Mouse (Mus musculus): ENCODE measurements around the gene Sod1. TPM values are rescaled to one million over a fixed set of nuclear protein-coding genes. Genes with fewer than 3 reads are reported as not detected.

The Sod1 gene
- polyA plus RNA-seq, 1 experiment: 1,571 TPM

DNA sequence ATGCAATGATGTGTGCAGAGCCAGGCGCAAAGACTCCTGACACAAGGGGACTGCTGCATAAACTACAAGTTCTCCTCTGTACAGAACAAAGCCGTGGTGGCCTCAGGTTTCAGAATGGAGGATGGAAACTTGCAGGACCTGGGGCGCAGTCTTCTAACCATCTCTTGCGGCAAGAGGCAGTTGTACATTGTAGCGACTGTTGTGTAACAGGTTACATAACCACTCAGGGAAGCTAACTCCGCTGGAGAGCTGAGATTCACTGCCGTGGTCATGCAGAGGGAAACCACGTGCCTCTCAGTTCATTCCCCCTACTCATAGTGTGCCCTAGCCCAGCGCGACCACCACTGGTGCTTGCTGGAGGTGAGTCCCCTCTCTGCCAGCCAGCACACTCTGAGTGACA, 21.4 kb upstream of the Sod1 start:
- Histone ChIP-seq H3K79me3 (ENCODE audit: low read depth) (no peaks in the 10 kb centered on the region), H3K27me3 (ENCODE audit: control insufficient read depth, insufficient read depth, insufficient read length) (no peaks in the 10 kb centered on the region), H3K79me2 (ENCODE audit: control insufficient read depth, insufficient read depth) (no peaks in the 10 kb centered on the region), H3ac (ENCODE audit: control insufficient read depth, insufficient read length, low read depth) (no peak overlapping the region), H3K36me3 (ENCODE audit: control insufficient read depth, insufficient read depth) (no peaks in the 10 kb centered on the region), H3K4me3 (ENCODE audit: insufficient read depth, poor library complexity, severe bottlenecking) (no peak overlapping the region)
- TF ChIP-seq CEBPB (IDR thresholded peaks at IDR 0.05; ENCODE audit: low read depth): no peak
- TF ChIP-seq USF1 (IDR thresholded peaks at IDR 0.05; ENCODE audit: low read depth): no peak
- no peak for TF ChIP-seq MYOD1 (IDR thresholded peaks at IDR 0.05; ENCODE audit: control insufficient read depth, insufficient read length, low read depth)
- no peak for TF ChIP-seq CTCF (IDR thresholded peaks at IDR 0.05; ENCODE audit: control insufficient read depth, insufficient read depth, insufficient read length)
- TF ChIP-seq FOSL1 (IDR thresholded peaks at IDR 0.05; ENCODE audit: insufficient read depth, low read length, poor library complexity, severe bottlenecking): no peak
- no peak for TF ChIP-seq MYOG (IDR thresholded peaks at IDR 0.05; ENCODE audit: control insufficient read depth, extremely low read depth, insufficient read length)
- no peak for TF ChIP-seq MAX (IDR thresholded peaks at IDR 0.05)

DNA sequence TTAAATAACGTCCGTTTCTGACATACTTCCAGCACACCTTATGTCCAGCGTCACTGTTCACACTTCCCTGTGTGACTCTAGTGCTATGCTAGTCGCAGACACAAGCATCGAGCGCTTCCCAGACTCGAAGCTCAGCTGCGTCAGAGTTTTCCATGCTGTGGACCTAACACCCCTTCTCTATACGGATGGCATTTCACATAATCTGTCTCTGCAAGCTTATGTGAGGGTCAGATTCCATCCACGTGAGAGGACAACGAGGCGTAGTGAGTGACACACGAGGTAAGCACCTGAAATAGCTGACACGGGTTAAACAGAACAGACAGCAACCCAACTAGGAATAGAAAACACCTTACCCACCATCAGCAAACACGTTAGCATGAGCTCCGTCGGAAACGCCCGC, 18.4 kb upstream of the Sod1 start:
- no peak overlapping the region for H3ac ChIP-seq (ENCODE audit: control insufficient read depth, insufficient read length, low read depth)
- no peaks in the 10 kb centered on the region for H3K79me2 ChIP-seq (ENCODE audit: control insufficient read depth, insufficient read depth)
- no peak overlapping the region for H3K4me3 ChIP-seq (ENCODE audit: insufficient read depth, poor library complexity, severe bottlenecking)
- TF ChIP-seq USF1 (IDR thresholded peaks at IDR 0.05; ENCODE audit: low read depth) (no peak), MYOG (IDR thresholded peaks at IDR 0.05; ENCODE audit: control insufficient read depth, extremely low read depth, insufficient read length) (no peak), MYOD1 (IDR thresholded peaks at IDR 0.05; ENCODE audit: control insufficient read depth, insufficient read length, low read depth) (no peak), MAX (IDR thresholded peaks at IDR 0.05) (no peak), FOSL1 (IDR thresholded peaks at IDR 0.05; ENCODE audit: insufficient read depth, low read length, poor library complexity, severe bottlenecking) (no peak), CEBPB (IDR thresholded peaks at IDR 0.05; ENCODE audit: low read depth) (no peak), CTCF (IDR thresholded peaks at IDR 0.05; ENCODE audit: control insufficient read depth, insufficient read depth, insufficient read length) (no peak)
- H3K79me3 ChIP-seq (ENCODE audit: low read depth): no peaks in the 10 kb centered on the region
- no peaks in the 10 kb centered on the region for H3K27me3 ChIP-seq (ENCODE audit: control insufficient read depth, insufficient read depth, insufficient read length)
- H3K36me3 ChIP-seq (ENCODE audit: control insufficient read depth, insufficient read depth): no peaks in the 10 kb centered on the region

GRCm38 (mm10) chr16:90203226-90203962, 17.2 kb upstream of the Sod1 start:
- no peaks in the 10 kb centered on the region for H3K79me2 ChIP-seq (ENCODE audit: control insufficient read depth, insufficient read depth)
- H3ac ChIP-seq (ENCODE audit: control insufficient read depth, insufficient read length, low read depth): no peak overlapping the region
- no peak overlapping the region for H3K4me3 ChIP-seq (ENCODE audit: insufficient read depth, poor library complexity, severe bottlenecking)
- TF ChIP-seq MYOD1 (IDR thresholded peaks at IDR 0.05; ENCODE audit: control insufficient read depth, insufficient read length, low read depth) (no peak), CTCF (IDR thresholded peaks at IDR 0.05; ENCODE audit: control insufficient read depth, insufficient read depth, insufficient read length) (no peak), MYOG (IDR thresholded peaks at IDR 0.05; ENCODE audit: control insufficient read depth, extremely low read depth, insufficient read length) (no peak), USF1 (IDR thresholded peaks at IDR 0.05; ENCODE audit: low read depth) (no peak), CEBPB (IDR thresholded peaks at IDR 0.05; ENCODE audit: low read depth) (no peak), FOSL1 (IDR thresholded peaks at IDR 0.05; ENCODE audit: insufficient read depth, low read length, poor library complexity, severe bottlenecking) (no peak)
- H3K27me3 ChIP-seq (ENCODE audit: control insufficient read depth, insufficient read depth, insufficient read length): no peaks in the 10 kb centered on the region
- H3K79me3 ChIP-seq (ENCODE audit: low read depth): no peaks in the 10 kb centered on the region
- no peaks in the 10 kb centered on the region for H3K36me3 ChIP-seq (ENCODE audit: control insufficient read depth, insufficient read depth)

GRCm38 (mm10) chr16:90204868-90205267, 15.7 kb upstream of the Sod1 start:
- Histone ChIP-seq H3K79me2 (ENCODE audit: control insufficient read depth, insufficient read depth) (no peaks in the 10 kb centered on the region), H3ac (ENCODE audit: control insufficient read depth, insufficient read length, low read depth) (no peak overlapping the region), H3K79me3 (ENCODE audit: low read depth) (no peaks in the 10 kb centered on the region), H3K27me3 (ENCODE audit: control insufficient read depth, insufficient read depth, insufficient read length) (no peaks in the 10 kb centered on the region), H3K36me3 (ENCODE audit: control insufficient read depth, insufficient read depth) (no peaks in the 10 kb centered on the region), H3K4me3 (ENCODE audit: insufficient read depth, poor library complexity, severe bottlenecking) (no peak overlapping the region)
- TF ChIP-seq USF1 (IDR thresholded peaks at IDR 0.05; ENCODE audit: low read depth) (no peak), CTCF (IDR thresholded peaks at IDR 0.05; ENCODE audit: control insufficient read depth, insufficient read depth, insufficient read length) (no peak), MAX (IDR thresholded peaks at IDR 0.05) (no peak), MYOG (IDR thresholded peaks at IDR 0.05; ENCODE audit: control insufficient read depth, extremely low read depth, insufficient read length) (no peak), CEBPB (IDR thresholded peaks at IDR 0.05; ENCODE audit: low read depth) (no peak), MYOD1 (IDR thresholded peaks at IDR 0.05; ENCODE audit: control insufficient read depth, insufficient read length, low read depth) (no peak), FOSL1 (IDR thresholded peaks at IDR 0.05; ENCODE audit: insufficient read depth, low read length, poor library complexity, severe bottlenecking) (no peak)

GRCm38 (mm10) chr16:90208996-90209395, 11.6 kb upstream of the Sod1 start:
- Histone ChIP-seq H3K36me3 (ENCODE audit: control insufficient read depth, insufficient read depth) (no peaks in the 10 kb centered on the region), H3K27me3 (ENCODE audit: control insufficient read depth, insufficient read depth, insufficient read length) (no peaks in the 10 kb centered on the region), H3K79me2 (ENCODE audit: control insufficient read depth, insufficient read depth) (no peaks in the 10 kb centered on the region), H3ac (ENCODE audit: control insufficient read depth, insufficient read length, low read depth) (no peak overlapping the region), H3K79me3 (ENCODE audit: low read depth) (no peaks in the 10 kb centered on the region), H3K4me3 (ENCODE audit: insufficient read depth, poor library complexity, severe bottlenecking) (no peak overlapping the region)
- TF ChIP-seq CEBPB (IDR thresholded peaks at IDR 0.05; ENCODE audit: low read depth): no peak
- no peak for TF ChIP-seq USF1 (IDR thresholded peaks at IDR 0.05; ENCODE audit: low read depth)

DNA sequence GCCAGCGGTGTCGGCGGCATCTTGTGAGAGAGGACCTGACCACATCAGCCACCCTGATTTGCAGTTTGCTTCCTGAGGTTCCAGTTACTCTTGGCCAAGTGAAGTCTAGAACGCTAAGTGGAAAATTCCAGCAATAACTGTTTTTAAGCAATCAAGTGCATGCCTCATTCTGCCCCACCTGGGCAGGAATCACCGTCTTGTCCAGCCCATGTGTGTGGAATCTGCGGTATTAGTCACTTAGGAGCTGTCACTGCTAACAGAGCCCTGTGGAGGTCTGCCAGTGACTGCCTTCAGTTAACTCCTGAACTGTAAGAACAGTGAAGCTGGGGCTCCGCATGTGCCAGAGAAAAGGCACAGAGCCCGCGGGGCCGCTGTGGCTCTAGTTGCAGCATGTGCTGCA, 9.8 kb upstream of the Sod1 start:
- no peak overlapping the region for H3ac ChIP-seq (ENCODE audit: control insufficient read depth, insufficient read length, low read depth)
- no peak for TF ChIP-seq MYOD1 (IDR thresholded peaks at IDR 0.05; ENCODE audit: control insufficient read depth, insufficient read length, low read depth)
- TF ChIP-seq CTCF (IDR thresholded peaks at IDR 0.05; ENCODE audit: control insufficient read depth, insufficient read depth, insufficient read length): no peak
- TF ChIP-seq USF1 (IDR thresholded peaks at IDR 0.05; ENCODE audit: low read depth): no peak
- no peaks in the 10 kb centered on the region for H3K79me2 ChIP-seq (ENCODE audit: control insufficient read depth, insufficient read depth)
- no peak overlapping the region for H3K4me3 ChIP-seq (ENCODE audit: insufficient read depth, poor library complexity, severe bottlenecking)
- H3K27me3 ChIP-seq (ENCODE audit: control insufficient read depth, insufficient read depth, insufficient read length): no peaks in the 10 kb centered on the region
- no peaks in the 10 kb centered on the region for H3K79me3 ChIP-seq (ENCODE audit: low read depth)
- no peaks in the 10 kb centered on the region for H3K36me3 ChIP-seq (ENCODE audit: control insufficient read depth, insufficient read depth)

Data from C2C12 (cell line).